Mouse (Mus musculus): ENCODE results near the gene Asic5.
A peak's percentile ranks its signal among the peaks of the same experiment; 100 is the strongest.

The Asic5 gene

DNA sequence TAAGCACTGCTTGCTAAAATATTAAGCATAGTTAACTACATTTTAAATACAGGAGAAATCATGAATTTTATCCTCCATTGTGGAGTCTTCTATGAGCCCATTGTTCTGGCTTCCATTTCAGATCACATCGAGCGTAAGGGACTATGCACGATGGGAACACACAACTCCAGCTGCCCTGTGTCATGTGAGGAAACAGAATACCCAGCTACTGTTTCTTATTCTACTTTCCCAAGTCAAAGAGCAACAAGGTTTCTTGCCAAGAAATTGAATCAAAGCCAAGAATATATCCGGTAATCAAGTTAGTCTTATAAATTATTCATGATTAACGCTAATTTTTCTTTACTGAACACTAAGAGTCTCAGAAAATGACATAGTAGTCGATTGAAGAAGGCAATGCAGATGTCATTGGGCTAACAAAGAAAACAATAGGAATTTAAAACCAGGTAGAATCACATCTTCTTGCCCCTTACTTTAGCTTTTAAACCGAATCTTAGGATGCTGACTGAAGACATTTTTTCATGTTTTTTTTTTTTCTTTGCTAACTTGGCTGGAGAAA is 32.1 kb downstream of the Asic5 start:
- no peak for DNase-seq

- no peak for DNase-seq
Observed at GRCm38 (mm10) chr3:82022421-82022920, 40.4 kb downstream of the Asic5 start.

DNA sequence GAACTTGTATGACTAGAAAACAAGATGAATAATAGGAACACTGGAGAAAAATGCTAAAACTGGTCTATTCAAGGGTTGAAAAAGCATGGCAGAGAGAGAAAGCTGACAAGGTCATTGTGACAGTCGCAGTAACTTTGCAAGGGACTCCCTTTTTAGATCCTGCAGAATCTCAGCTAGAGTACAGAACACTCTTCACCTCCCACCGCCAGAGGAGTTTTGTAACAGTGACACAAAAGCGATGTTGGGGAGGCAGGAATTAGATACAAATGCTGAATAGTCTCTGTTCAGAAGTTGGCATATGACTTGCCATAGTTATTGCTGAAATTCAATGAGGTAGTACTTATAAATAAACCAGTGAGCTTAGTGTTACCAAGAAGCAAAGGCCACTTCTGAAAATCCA is 41.0 kb downstream of the Asic5 start:
- no peak for DNase-seq

- DNase-seq: no peak
Observed at GRCm38 (mm10) chr3:82027286-82027685, 45.2 kb downstream of the Asic5 start.

- no peak for DNase-seq
Observed at GRCm38 (mm10) chr3:82029229-82029628, 47.1 kb downstream of the Asic5 start.

- no peak for DNase-seq
Observed at GRCm38 (mm10) chr3:82030008-82030748, 48.1 kb downstream of the Asic5 start.

DNA sequence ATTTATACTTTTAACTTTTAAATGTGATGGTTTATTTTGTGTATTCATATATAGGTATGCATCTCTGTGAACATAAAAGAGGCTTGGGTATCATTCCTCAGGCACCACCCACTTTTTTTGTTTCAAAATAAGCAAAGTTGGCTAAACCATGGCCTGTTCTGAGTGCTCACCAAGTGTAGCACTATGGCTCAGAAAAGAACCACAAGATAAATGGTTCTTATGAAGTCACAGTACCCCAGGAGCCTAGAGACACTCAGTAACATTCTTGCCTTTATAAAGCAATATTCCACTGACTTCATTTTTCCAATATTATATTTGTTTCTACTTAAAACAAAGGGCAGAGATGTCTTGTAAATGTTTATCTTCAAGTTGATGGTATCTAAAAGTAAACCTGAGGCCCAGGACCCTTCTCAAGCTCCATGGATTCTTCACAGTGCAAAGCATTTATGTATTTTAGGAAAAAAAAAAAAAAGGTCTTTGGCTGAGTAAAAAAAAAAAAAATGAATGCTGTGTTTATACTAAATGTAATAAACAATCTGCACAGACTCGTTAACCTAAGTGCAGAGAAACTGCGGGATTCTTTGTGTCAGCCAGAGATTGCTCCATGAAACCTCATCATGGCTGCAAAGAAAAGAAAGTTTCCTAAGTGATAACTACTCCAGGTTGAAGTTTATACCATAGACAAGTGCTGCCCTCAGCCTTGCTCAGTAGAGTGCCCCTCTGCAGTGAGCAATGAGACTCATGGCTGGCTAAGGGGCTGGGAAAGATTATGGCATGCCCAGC is 54.4 kb downstream of the Asic5 start:
- DNase-seq: no peak

GRCm38 (mm10) chr3:82043676-82044075 is 61.6 kb downstream of the Asic5 start:
- no peak for DNase-seq

- DNase-seq: no peak
Observed at GRCm38 (mm10) chr3:82044902-82045301, 62.8 kb downstream of the Asic5 start.

- peak; percentile 41 for DNase-seq
Observed at GRCm38 (mm10) chr3:82046087-82046486, 64.0 kb downstream of the Asic5 start.

DNA sequence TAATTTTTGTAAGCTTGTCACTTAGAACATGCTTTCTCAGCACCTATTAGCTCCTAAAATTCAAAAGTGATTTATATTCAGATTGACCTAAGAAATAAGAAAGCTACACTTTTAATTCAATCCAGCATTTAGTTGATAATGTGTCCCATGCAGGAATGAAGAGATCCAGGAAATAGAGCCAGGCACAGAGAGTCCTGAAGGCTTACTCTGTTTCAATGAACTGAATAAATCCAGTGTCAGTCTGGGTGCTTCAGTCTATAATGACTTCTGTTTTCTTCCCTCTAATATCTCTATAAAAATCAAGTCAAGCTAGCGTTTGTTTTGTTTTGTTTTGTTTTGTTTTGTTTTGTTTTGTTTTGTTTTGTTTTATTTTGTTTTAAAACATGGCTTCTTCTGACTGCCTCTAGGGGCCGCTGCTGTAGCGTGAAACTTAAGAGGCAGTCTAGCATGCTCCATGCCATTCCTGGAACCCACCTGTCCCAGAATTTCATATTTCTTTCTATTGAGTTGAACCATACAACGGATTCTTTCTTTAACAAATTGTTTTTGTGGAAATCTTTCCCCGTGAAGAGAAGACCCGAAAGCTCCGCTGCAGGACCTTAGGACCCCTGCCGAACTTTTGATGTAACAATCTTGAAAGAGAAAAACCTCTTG is 65.1 kb downstream of the Asic5 start:
- DNase-seq: peak; percentile 72

DNA sequence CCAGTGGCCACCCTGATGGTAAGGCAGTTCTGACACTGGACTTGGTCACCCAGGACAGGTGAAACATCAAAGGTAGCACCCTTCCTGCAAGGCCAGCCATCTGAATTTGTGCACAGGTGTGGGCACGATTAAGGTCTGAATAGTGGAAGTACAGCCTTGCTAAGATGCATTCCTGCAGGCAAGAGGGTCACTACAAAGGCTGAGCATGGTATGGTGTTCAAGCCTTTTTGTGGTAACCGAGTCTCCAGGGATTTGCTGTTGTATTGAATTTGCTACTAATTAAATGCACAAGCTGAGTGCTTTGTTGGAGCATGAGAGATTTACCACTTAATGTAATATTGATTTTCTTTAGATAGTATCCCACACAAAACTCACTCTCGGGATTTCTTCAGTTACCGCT is 66.0 kb downstream of the Asic5 start:
- DNase-seq: no peak

DNA sequence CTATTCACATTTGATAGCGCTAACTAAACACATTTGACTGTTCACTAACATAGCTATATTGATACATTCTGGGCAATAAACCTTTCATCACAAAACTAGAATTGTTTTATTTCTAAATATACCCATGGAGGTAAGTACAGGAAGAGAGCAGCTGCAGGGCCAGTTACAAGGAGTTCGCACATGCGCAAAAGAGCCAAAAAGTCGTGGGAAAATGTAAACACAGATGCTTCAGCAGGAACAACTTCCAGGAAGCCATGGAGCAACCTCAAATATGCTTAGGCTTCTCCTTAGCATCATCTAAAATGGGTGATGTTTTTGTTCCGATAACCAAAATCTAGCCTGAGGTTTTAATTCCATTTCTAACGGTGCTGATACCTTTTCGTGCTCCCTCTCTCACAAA is 66.6 kb downstream of the Asic5 start:
- DNase-seq: no peak

- no peak for DNase-seq
Observed at GRCm38 (mm10) chr3:82051468-82051867, 69.4 kb downstream of the Asic5 start.

- DNase-seq: no peak
Observed at GRCm38 (mm10) chr3:82052029-82052428, 69.9 kb downstream of the Asic5 start.

DNA sequence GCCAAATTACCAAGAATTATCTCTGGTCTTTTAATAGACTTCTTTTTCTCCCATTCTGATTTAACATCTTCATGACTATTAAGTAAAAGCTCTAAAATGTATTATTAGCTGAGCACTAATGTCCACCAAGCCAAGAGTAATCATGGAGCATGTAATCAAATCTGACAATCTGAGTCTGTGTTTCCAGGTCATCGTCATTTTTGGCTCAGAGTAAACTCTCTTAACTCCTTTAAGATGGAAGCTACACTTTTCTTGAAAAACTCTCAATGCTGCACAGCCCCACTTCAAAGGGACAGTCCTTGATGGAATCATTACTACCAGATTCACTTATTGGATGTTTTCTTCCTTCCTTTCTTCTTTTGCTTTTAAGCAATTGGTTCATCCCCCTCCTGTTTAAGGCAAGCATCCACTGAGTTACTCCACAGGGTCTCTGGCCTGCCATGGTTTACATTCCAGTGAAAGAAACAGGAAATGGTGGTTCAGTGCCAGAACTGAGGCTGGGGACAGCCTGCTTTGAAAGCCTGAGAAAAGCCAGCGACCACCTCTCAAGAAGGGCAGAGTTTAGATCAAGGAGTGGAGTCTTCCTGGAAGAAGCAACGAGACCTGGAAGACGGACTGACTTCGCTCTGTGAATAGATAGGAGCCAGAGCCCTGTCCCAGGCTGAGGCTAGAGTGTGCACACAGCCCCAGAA is 72.3 kb downstream of the Asic5 start:
- DNase-seq: no peak

DNA sequence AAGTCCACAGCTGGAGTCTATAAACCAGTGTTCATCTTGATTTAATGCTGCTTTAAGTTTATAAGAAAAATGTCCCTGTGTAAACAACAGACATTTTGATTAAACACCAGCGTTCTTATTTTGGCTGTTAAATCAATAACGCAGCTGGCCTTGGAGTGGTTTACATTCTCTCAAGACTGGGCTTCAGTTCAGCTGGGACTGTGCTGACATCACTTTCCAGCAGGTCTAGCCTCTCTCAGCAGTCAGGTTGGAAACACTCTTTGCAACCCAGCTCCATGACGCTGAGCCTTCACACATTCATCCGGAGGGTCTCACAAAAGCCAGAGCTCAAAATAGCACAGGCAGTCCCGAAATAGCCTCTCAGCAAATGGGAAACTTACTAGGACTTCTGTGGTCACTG is 75.1 kb downstream of the Asic5 start:
- DNase-seq: no peak

DNA sequence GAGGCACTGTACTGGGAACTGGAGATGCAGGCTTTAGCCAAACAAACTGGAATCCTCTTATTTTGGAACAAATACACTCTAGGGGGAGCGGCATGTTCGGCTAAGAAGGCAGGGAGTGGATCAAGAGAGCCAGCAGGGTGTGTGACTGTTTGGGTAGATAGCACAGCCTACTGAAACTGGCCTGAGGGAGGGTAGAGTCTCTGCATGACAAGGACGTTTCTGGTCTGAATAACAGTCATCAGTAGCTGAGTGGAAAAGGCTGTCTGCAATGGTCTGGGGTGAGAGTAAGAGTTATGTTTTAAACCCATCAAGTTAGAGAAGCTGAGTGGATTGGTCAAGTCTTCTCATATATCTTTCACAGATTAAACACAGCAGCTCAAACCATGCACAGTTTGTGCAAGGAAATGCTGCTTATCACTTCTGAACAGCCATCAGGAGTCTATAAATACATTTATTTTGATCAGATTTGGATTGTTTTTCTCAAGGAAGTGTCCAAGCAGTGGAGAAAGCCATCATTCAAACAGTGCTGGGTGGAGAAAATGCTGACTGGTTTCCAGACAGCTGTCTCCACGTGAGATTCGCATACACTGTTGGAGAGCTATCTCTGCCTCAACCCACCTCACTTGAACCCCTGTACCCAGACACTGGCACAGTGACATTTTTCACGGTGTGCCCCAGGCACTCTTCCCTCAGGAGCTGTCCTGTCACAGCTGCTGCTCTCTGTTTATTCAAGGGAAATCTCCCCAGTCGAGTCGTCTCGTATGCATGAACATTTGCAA is 79.5 kb downstream of the Asic5 start:
- DNase-seq: no peak

GRCm38 (mm10) chr3:82067830-82068229 is 85.7 kb downstream of the Asic5 start:
- DNase-seq: no peak
